Mouse (Mus musculus) limb, embryonic 12.5 days (tissue): Measurements from ENCODE around the gene Twnk. TPM values are rescaled to one million over a fixed set of nuclear protein-coding genes. Genes with fewer than 3 reads are reported as not detected.

Source experiments
- ATAC-seq: fragments of 200-750 bp; cut with Nextera tagmentation; 2 replicates; pipeline ENCODE4 v1.8.0; 2017; ENCODE audit warnings: low read depth, moderate TSS enrichment; ENCODE audit not compliant: insufficient number of reproducible peaks, insufficient read depth, low FRiP score, low TSS enrichment
- H3K27ac ChIP-seq: fragments of 300-500 bp; sonication (generic); 2 replicates; pipeline ENCODE4 v1.5.1; 2016; ENCODE audit warnings: mild to moderate bottlenecking, moderate library complexity
- H3K27me3 ChIP-seq: fragments of 300-500 bp; sonication (generic); 2 replicates; pipeline ENCODE4 v1.6.1; 2016; ENCODE audit warnings: mild to moderate bottlenecking, moderate library complexity
- H3K36me3 ChIP-seq: fragments of 300-500 bp; sonication (generic); 2 replicates; pipeline ENCODE4 v1.6.1; 2016; ENCODE audit warnings: mild to moderate bottlenecking, moderate library complexity
- H3K4me1 ChIP-seq: fragments of 300-500 bp; sonication (generic); replicated peaks from 2 replicates; pipeline ENCODE4 v1.6.1; 2016
- H3K4me2 ChIP-seq: fragments of 300-500 bp; sonication (generic); 2 replicates; pipeline ENCODE4 v1.6.1; 2016; ENCODE audit warnings: mild to moderate bottlenecking, moderate library complexity
- H3K4me3 ChIP-seq: fragments of 300-500 bp; sonication (generic); replicated peaks from 2 replicates; pipeline ENCODE4 v1.5.1; 2016; ENCODE audit warnings: mild to moderate bottlenecking
- H3K9ac ChIP-seq: fragments of 300-500 bp; sonication (generic); replicated peaks from 2 replicates; pipeline ENCODE4 v1.6.1; 2016; ENCODE audit warnings: mild to moderate bottlenecking, moderate library complexity
- H3K9me3 ChIP-seq: fragments of 300-500 bp; sonication (generic); 2 replicates; pipeline ENCODE4 v1.6.1; 2016; ENCODE audit warnings: mild to moderate bottlenecking, moderate library complexity
- WGBS: fragments of 180-500 bp; shearing (Covaris S2); methylation state at CpG from one replicate; pipeline ENCODE4 v1.1.7; 2016; 5-methylcytosine and 5-hydroxymethylcytosine counted together
- polyA plus RNA-seq: library from polyadenylated mRNA; unstranded; fragments of >200 nt; fragmentation: Nextera tagmentation; extraction: Ambion mirVana; gene quantifications from 2 replicates; pipeline ENCODE4 v1.2.1, GENCODE M21; 2016

Twnk gene
- polyA plus RNA-seq, 1 experiment from 2014 or later, result 27.8 TPM

- H3K27ac ChIP-seq, result no peak overlapping the region
- H3K4me2 ChIP-seq, result no peak overlapping the region
- H3K36me3 ChIP-seq, result peaks cover 4% of the 10 kb centered on the region; the same call in 1 of the 2 replicates
- no peak for ATAC-seq
- peaks cover 72% of the 10 kb centered on the region for H3K27me3 ChIP-seq
- H3K9me3 ChIP-seq, result no peaks in the 10 kb centered on the region
- H3K9ac ChIP-seq, result no peak overlapping the region
- peaks cover 26% of the 10 kb centered on the region for H3K4me1 ChIP-seq
- H3K4me3 ChIP-seq, result no peak overlapping the region
- WGBS, result 67% methylated on average over 11 of the region's 11 CpGs
Measured at GRCm38 (mm10) chr19:45044389-45044927, 39.0 kb downstream of the Twnk start.

- peaks cover 64% of the 10 kb centered on the region for H3K27me3 ChIP-seq
Measured at GRCm38 (mm10) chr19:45045236-45045635, 39.8 kb downstream of the Twnk start.

DNA sequence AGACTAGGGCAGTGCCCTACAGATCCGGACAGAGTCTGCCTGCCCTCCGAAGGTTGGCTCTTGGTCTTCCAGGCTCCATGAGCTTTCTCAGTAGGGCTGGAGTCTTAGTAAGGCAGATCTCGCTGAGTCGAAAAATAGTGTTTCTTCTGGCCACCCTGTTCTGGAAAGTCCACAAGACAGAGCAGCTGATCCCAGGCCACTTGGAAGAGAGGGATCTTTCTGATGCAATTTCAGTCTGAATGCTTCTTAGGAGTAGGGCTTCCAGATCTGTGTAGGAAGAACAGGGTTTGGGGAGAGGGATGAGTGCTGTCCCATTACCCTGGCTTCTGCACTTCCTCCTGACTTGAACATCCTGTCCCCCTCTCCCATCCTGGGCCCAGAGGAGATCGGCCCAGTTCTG, 40.2 kb downstream of the Twnk start, which contains the start of gene Pdzd7:
Pdzd7 (minus strand) TSS at position 67 of the 400 bp plus-strand sequence.
- H3K9me3 ChIP-seq, result no peaks in the 10 kb centered on the region
- peak within 1 kb of the TSS; percentile 49 for H3K4me3 ChIP-seq
- H3K36me3 ChIP-seq, result peaks cover 10% of the 10 kb centered on the region; the same call in 1 of the 2 replicates
- peak within 1 kb of the TSS; percentile 77 for H3K4me2 ChIP-seq
- H3K4me1 ChIP-seq, result peaks cover 26% of the 10 kb centered on the region
- peaks cover 60% of the 10 kb centered on the region for H3K27me3 ChIP-seq
- no peak for ATAC-seq
- H3K27ac ChIP-seq, result no peak within 1 kb of the TSS
- peak within 1 kb of the TSS; percentile 65 for H3K9ac ChIP-seq
- WGBS, result 76% methylated on average over 5 of the region's 5 CpGs

More at GRCm38 (mm10) chr19:45045236-45045635, 39.8 kb downstream of the Twnk start:
- H3K4me3 ChIP-seq, result no peak overlapping the region
- H3K9me3 ChIP-seq, result no peaks in the 10 kb centered on the region
- H3K9ac ChIP-seq, result no peak overlapping the region
- no peak for ATAC-seq
- H3K27ac ChIP-seq, result no peak overlapping the region
- peaks cover 26% of the 10 kb centered on the region for H3K4me1 ChIP-seq
- WGBS, result 34% methylated on average over 15 of the region's 15 CpGs
- peaks cover 8% of the 10 kb centered on the region; the same call in 1 of the 2 replicates for H3K36me3 ChIP-seq
- no peak overlapping the region for H3K4me2 ChIP-seq

- Histone ChIP-seq H3K27me3 (peaks cover 49% of the 10 kb centered on the region), H3K9ac (peak overlapping the region; percentile 65), H3K36me3 (peaks cover 21% of the 10 kb centered on the region), H3K4me1 (peaks cover 26% of the 10 kb centered on the region), H3K4me2 (peak overlapping the region; percentile 77), H3K9me3 (no peaks in the 10 kb centered on the region), H3K4me3 (peak overlapping the region; percentile 49), H3K27ac (0 out of 2 replicates have a peak overlapping the region, but pooled peaks have one; percentile 76)
- WGBS, result 2% methylated on average over 34 of the region's 34 CpGs
- ATAC-seq, result 0 out of 2 replicates have a peak, but pooled peaks have one; percentile 38
Measured at GRCm38 (mm10) chr19:45046523-45047321, 41.3 kb downstream of the Twnk start.

GRCm38 (mm10) chr19:45047417-45047934, 42.0 kb downstream of the Twnk start, which contains the start of gene Sfxn3:
Sfxn3 (plus strand) TSS chr19:45047503.
- under 1% methylated on average over 26 of the region's 26 CpGs for WGBS
- Histone ChIP-seq H3K4me2 (peak within 1 kb of the TSS; percentile 77), H3K27me3 (peaks cover 42% of the 10 kb centered on the region), H3K9ac (peak within 1 kb of the TSS; percentile 65), H3K27ac (peak within 1 kb of the TSS; percentile 76), H3K9me3 (no peaks in the 10 kb centered on the region), H3K4me3 (peak within 1 kb of the TSS; percentile 49), H3K36me3 (peaks cover 29% of the 10 kb centered on the region), H3K4me1 (peaks cover 26% of the 10 kb centered on the region)
- ATAC-seq, result peak; percentile 69

DNA sequence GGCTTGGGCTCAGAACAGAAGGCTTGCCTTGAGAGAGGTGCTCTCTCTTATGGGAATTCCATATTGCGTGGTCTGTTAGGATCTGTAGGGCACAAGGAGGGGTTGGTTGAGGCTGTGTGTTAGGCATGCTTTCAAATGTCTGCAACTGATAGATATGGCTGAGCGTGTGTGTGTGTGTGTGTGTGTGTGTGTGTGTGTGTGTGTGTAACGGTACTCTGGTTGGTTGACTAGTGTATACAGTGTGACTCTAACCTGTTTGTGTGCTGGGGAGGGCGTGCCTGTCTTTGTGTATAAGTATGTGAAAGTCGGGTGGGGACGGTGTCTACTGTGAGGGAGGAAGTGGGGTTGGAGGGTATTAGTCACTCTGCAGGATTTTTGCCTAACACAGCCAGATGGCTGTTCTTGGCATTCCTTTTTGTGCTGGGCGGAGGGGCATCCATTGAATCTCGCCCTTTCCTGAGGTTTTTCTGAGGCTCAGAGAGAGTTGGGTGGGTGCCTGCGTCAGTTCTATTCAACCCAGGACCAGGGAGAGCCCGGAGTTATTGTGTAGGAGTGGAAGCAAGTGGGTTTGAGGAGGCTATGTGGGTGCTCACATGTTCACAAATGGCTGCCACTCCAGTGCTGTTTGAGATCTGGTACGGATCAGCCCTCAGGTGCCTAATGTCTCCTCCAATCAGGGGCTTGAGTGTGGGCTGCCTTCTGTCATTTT, 42.6 kb downstream of the Twnk start:
- H3K9ac ChIP-seq, result peak overlapping the region; percentile 65
- H3K4me2 ChIP-seq, result peak overlapping the region; percentile 77
- H3K4me3 ChIP-seq, result peak overlapping the region; percentile 49
- peaks cover 35% of the 10 kb centered on the region for H3K36me3 ChIP-seq
- peaks cover 26% of the 10 kb centered on the region for H3K4me1 ChIP-seq
- H3K27me3 ChIP-seq, result peaks cover 41% of the 10 kb centered on the region
- WGBS, result 55% methylated on average over 11 of the region's 11 CpGs
- H3K27ac ChIP-seq, result peak overlapping the region; percentile 76
- no peaks in the 10 kb centered on the region for H3K9me3 ChIP-seq
- peak; percentile 63 for ATAC-seq

DNA sequence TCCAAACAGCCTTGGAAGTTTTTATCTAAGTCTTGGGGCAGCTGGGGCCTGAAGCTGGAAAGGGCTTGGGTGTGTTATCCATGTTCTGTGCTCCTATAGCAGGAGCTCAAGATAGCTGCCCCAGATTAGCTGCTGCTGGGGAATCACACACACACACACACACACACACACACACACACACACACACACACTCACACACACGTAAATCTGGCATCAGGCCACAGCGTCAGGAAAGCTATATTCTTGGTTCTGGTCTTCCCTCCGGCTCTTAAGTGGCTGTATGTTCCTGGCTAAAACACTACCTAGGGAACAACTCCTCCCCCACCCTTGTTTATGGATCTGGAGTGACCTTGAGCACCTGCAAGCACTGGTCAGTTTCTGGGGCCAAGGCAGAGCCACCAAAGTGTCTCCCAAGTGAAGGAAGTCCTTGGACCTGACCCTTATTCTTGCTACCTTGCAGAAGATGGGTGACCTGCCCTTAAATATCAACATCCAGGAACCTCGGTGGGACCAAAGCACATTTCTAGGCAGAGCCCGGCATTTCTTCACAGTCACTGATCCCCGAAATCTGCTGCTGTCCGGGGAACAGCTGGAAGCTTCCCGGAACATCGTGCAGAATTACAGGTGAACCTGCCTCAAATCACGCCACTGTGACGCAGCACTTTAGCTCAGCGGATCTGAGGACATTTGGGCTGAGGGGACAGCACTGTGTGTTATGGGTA, 43.3 kb downstream of the Twnk start:
- Histone ChIP-seq H3K4me3 (peak overlapping the region; percentile 49), H3K9ac (no peak overlapping the region), H3K4me1 (peaks cover 26% of the 10 kb centered on the region), H3K9me3 (no peaks in the 10 kb centered on the region), H3K27ac (no peak overlapping the region), H3K27me3 (peaks cover 35% of the 10 kb centered on the region), H3K4me2 (peak overlapping the region; percentile 77), H3K36me3 (peaks cover 42% of the 10 kb centered on the region)
- no peak for ATAC-seq
- 81% methylated on average over 12 of the region's 12 CpGs for WGBS

DNA sequence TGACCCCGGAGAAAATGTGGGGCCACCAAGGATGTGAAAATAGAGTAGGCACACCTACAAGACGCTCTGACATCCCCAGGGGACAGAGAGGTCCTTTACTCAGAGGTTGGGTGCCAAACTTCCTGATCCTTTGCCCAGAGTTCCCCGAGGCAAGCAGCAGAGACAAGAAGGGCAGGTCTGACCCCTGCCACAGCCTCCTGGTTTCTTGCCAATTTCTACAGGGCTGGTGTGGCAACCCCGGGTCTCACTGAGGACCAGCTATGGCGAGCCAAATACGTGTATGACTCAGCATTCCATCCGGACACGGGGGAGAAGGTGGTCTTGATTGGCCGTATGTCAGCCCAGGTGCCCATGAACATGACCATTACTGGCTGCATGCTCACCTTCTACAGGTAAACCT, 44.1 kb downstream of the Twnk start:
- peaks cover 30% of the 10 kb centered on the region for H3K27me3 ChIP-seq
- H3K9ac ChIP-seq, result no peak overlapping the region
- H3K27ac ChIP-seq, result no peak overlapping the region
- peaks cover 49% of the 10 kb centered on the region for H3K36me3 ChIP-seq
- 77% methylated on average over 9 of the region's 9 CpGs for WGBS
- no peak for ATAC-seq
- peaks cover 26% of the 10 kb centered on the region for H3K4me1 ChIP-seq
- H3K4me3 ChIP-seq, result no peak overlapping the region
- no peaks in the 10 kb centered on the region for H3K9me3 ChIP-seq
- H3K4me2 ChIP-seq, result no peak overlapping the region

DNA sequence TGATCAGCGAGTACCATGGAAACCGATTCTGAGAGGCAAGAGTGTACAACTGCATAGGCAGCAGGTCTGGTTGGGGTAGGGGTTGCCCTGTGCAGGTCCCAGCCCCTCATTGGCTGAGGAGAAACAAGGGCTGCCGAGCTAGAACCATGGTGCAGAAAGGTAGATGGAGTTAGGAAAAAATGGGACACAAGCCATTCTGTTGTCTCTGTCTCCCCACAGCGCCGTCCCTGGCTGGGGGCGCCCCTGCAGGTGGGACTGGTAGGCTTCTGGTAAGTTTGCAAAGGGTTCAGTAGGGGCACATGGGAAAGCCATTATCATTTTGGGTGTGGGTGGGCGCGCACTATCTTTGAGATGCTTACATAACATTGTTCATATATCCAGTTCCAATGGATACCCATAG, 48.0 kb downstream of the Twnk start:
- Histone ChIP-seq H3K27ac (no peak overlapping the region), H3K4me3 (no peak overlapping the region), H3K4me1 (peaks cover 23% of the 10 kb centered on the region), H3K36me3 (peaks cover 55% of the 10 kb centered on the region), H3K4me2 (no peak overlapping the region), H3K9ac (no peak overlapping the region), H3K9me3 (no peaks in the 10 kb centered on the region), H3K27me3 (peaks cover 1% of the 10 kb centered on the region; the same call in 1 of the 2 replicates)
- WGBS, result 87% methylated on average over 8 of the region's 8 CpGs
- no peak for ATAC-seq

- H3K4me1 ChIP-seq, result peaks cover 22% of the 10 kb centered on the region
- no peaks in the 10 kb centered on the region for H3K27me3 ChIP-seq
- H3K9ac ChIP-seq, result no peak overlapping the region
- no peak overlapping the region for H3K27ac ChIP-seq
- peaks cover 47% of the 10 kb centered on the region for H3K36me3 ChIP-seq
- H3K4me3 ChIP-seq, result no peak overlapping the region
- H3K9me3 ChIP-seq, result no peaks in the 10 kb centered on the region
- H3K4me2 ChIP-seq, result no peak overlapping the region
- 82% methylated on average over 6 of the region's 6 CpGs for WGBS
- ATAC-seq, result no peak
Measured at GRCm38 (mm10) chr19:45054892-45055690, 49.6 kb downstream of the Twnk start.
